Mouse (Mus musculus) Patski (cell line): ENCODE data around the gene Gm20388. TPM values are rescaled to one million over a fixed set of nuclear protein-coding genes. Genes with fewer than 3 reads are reported as not detected.

Source experiments
- ATAC-seq: fragments of 100-300 bp; one replicate; pipeline ENCODE4 v1.8.0; 2021
- CTCF ChIA-PET: fragments of 350-600 bp; sonication (Branson Sonifier 250); formaldehyde crosslinking; loops from one replicate; lab custom pipeline; 2022; ENCODE audit warnings: inconsistent platforms; lab: Charles Lee
- POLR2A ChIA-PET: fragments of 350-600 bp; sonication (Branson Sonifier 250); formaldehyde crosslinking; loops from one replicate; lab custom pipeline; 2022; ENCODE audit warnings: antibody characterized with exemption, inconsistent platforms; lab: Charles Lee
- DNase-seq: peaks from one replicate; pipeline ENCODE4 v3.0.0-alpha.2; 2011; ENCODE audit warnings: low read depth, low spot score
- H3K27me3 ChIP-seq: fragments of 371-371 bp; one replicate; pipeline ENCODE4 v1.5.1; 2021
- CTCF ChIP-seq: fragments of 100-300 bp; IDR thresholded peaks from one replicate; pipeline ENCODE4 v1.5.1; 2021
- in situ Hi-C: fragments of 300-500 bp; cut with MboI; formaldehyde crosslinking; loops from 3 replicates; pipeline ENCODE4 v1.11.1; 2018; ENCODE audit warnings: low pct_unique_long_range_greater_than_20kb, mixed read lengths
- polyA plus RNA-seq: library from polyadenylated mRNA; unstranded; gene quantifications from one replicate; pipeline ENCODE4 v1.2.3, GENCODE M21; 2021

The Gm20388 gene
- polyA plus RNA-seq, 1 experiment from 2014 or later = 86.7 TPM

GRCm38 (mm10) chr8:120488636-120489131 is 578.0 kb downstream of the Gm20388 start:
- TF ChIP-seq CTCF = no peak
- ATAC-seq (no peak), DNase-seq (no peak)
- no peaks in the 10 kb centered on the region for H3K27me3 ChIP-seq
- POLR2A ChIA-PET = interaction anchor here (0.6 to 1.5 kb wide), 4 partner anchors 30 to 132 kb away, joined by 3 to 5 read pairs (median 4); no protein-coding TSS in a partner anchor
- in situ Hi-C loops = loop anchor here (5.0 kb wide), 1 partner anchor 71 kb away; no protein-coding TSS in a partner anchor
- CTCF ChIA-PET = no interaction called here

GRCm38 (mm10) chr8:120489142-120489754 is 578.6 kb downstream of the Gm20388 start:
- DNase-seq (no peak), ATAC-seq (no peak)
- TF ChIP-seq CTCF = no peak
- no peaks in the 10 kb centered on the region for H3K27me3 ChIP-seq
- ChIA-PET CTCF (interaction anchor here (2.1 kb wide), 1 partner anchor 47 kb away, joined by 6 read pairs; no protein-coding TSS in a partner anchor), POLR2A (interaction anchor here (0.6 kb wide), 1 partner anchor 133 kb away, joined by 4 read pairs; no protein-coding TSS in a partner anchor)
- in situ Hi-C loops = loop anchor here (5.0 kb wide), 1 partner anchor 72 kb away; no protein-coding TSS in a partner anchor

DNA sequence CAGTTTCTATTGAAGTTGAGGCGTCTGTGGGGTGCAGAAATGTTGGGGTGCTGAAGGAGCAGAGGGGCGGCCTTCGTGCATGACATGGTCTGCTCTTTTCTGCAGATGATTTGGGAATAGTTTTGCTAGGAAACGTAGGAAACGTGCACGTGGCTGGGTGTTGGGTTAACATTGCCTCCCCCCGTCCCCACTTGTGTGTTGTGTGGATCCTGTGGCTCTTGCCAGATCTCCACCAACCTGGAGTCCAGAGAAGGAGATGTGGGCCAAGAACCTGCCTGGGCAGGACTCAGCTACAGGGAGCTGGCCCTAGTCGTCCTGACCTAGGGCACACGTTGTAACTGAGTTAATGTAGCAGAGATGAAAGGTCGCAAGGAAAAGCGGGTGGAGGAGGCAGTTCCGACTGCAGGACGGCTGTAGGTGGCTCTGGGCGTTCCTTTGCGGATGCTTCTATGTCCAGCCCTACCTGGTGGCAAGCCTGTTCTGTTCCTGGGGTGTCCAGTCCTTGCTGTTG is 579.2 kb downstream of the Gm20388 start:
- no peaks in the 10 kb centered on the region for H3K27me3 ChIP-seq
- TF ChIP-seq CTCF = no peak
- ChIA-PET CTCF (interaction anchor here (1.2 to 2.1 kb wide), 3 partner anchors 46 to 125 kb away, joined by 3 to 6 read pairs (median 4); no protein-coding TSS in a partner anchor), POLR2A (no interaction called here)
- in situ Hi-C loops = loop anchor here (5.0 kb wide), 1 partner anchor 73 kb away; no protein-coding TSS in a partner anchor
- ATAC-seq (no peak), DNase-seq (no peak)

DNA sequence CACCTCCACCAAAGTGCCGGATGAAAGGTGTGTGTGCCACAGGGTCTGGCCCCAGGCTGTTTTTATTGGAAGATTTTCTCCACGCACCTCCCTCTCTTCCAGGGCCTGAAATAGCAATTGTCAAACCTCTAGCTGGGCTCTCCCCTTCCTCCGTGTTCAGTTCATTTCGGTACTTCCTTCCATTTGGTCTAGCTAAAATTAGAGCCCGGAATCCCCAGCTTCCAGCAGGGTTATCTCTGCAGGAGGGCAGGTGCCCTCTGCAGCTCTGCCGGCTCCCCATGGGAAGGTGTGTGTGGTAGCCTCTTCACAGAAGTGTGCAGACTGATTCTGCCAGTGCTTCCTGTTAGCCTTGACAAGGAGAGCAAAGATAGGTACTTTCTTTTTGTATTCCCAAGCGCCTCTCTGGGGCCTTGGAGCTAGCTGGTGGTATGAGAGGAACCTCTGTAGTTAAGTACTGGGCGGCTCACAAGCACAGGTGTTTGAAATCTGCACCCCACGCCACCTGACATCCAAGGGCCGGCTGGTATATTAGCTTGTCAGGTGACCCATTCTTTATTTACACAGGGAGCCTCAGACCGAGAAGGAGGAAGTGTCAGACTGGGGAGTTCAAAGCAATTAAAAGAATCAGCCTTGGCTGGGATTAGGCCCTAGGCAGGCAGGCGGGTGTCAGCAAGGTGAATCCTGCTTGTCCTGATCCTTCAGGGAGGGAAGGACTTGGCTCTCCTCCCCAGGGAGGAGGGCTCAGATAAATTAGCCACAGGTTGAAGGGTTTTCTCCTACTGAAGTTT is 579.9 kb downstream of the Gm20388 start:
- in situ Hi-C loops = no loop called here
- POLR2A ChIA-PET = interaction anchor here (0.6 to 1.5 kb wide), 2 partner anchors 44 to 49 kb away, joined by 4 read pairs; no protein-coding TSS in a partner anchor
- CTCF ChIA-PET = interaction anchor here (1.2 to 2.1 kb wide), 5 partner anchors 11 to 126 kb away, joined by 3 to 6 read pairs (median 3); no protein-coding TSS in a partner anchor
- DNase-seq (no peak), ATAC-seq (no peak)
- TF ChIP-seq CTCF = no peak
- no peaks in the 10 kb centered on the region for H3K27me3 ChIP-seq

DNA sequence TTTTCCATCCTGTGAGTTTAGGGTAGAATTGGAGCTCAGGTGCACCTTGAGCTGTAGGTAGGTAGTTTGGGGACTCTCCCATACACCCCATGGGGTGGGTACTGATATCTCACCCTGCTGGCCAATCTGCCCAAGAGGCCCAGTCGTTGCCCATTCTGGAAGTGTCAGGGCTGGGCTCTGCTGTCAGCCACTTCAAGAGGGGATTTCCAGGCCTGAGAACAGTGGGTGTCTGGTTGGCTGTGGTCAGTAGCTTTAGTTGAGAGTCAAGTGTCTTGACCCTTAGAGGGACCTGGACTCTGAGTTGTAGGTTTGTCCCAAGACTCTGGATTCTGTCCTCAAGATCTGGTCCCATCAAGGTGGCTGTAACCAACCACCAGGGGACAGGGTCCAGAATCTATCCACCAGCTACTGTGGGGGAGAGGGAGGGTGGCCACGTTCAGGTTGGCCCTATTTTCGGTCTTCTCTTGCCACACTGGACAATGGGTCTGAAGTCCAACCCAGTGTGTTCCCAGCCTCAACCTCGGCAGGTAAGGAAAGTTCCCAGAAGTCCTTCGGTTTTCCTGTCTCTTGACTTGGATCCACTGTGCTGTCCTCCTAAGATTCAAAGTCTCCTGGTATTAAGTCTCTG is 580.6 kb downstream of the Gm20388 start:
- in situ Hi-C loops = no loop called here
- DNase-seq (no peak), ATAC-seq (no peak)
- H3K27me3 ChIP-seq = no peaks in the 10 kb centered on the region
- no peak for TF ChIP-seq CTCF
- ChIA-PET CTCF (interaction anchor here (1.3 to 2.1 kb wide), 4 partner anchors 10 to 127 kb away, joined by 3 to 6 read pairs (median 4); no protein-coding TSS in a partner anchor), POLR2A (interaction anchor here (0.6 to 1.5 kb wide), 2 partner anchors 43 to 48 kb away, joined by 4 read pairs; no protein-coding TSS in a partner anchor)

- POLR2A ChIA-PET = interaction anchor here (1.0 kb wide), 1 partner anchor 9 kb away, joined by 4 read pairs; no protein-coding TSS in a partner anchor
- H3K27me3 ChIP-seq = no peaks in the 10 kb centered on the region
- DNase-seq = no peak
- in situ Hi-C loops = no loop called here
- TF ChIP-seq CTCF = no peak
- no peak for ATAC-seq
- CTCF ChIA-PET = interaction anchor here (1.6 kb wide), 1 partner anchor 9 kb away, joined by 3 read pairs; no protein-coding TSS in a partner anchor
These were observed 581.7 kb downstream of the Gm20388 start for GRCm38 (mm10) chr8:120492193-120492880.

DNA sequence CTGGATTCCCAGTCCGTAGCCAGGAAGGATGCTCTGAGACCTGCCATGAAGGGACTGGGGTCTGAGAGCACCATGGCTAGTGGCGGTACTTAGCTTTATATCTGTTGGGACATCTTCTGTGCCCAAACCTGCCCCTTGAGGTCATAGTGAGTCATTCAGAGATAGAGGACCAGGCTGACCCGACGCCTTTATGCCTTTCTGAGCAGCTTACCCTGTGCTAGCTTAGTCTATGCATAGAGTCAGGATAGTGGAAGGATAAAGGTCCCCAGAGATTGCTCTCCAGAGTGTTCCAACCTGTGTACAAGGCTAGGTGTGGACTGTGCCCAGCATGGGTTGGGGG is 582.2 kb downstream of the Gm20388 start:
- POLR2A ChIA-PET = interaction anchor here (1.0 kb wide), 1 partner anchor 9 kb away, joined by 4 read pairs; no protein-coding TSS in a partner anchor
- CTCF ChIA-PET = no interaction called here
- in situ Hi-C loops = no loop called here
- TF ChIP-seq CTCF = no peak
- DNase-seq (no peak), ATAC-seq (no peak)
- no peaks in the 10 kb centered on the region for H3K27me3 ChIP-seq

DNA sequence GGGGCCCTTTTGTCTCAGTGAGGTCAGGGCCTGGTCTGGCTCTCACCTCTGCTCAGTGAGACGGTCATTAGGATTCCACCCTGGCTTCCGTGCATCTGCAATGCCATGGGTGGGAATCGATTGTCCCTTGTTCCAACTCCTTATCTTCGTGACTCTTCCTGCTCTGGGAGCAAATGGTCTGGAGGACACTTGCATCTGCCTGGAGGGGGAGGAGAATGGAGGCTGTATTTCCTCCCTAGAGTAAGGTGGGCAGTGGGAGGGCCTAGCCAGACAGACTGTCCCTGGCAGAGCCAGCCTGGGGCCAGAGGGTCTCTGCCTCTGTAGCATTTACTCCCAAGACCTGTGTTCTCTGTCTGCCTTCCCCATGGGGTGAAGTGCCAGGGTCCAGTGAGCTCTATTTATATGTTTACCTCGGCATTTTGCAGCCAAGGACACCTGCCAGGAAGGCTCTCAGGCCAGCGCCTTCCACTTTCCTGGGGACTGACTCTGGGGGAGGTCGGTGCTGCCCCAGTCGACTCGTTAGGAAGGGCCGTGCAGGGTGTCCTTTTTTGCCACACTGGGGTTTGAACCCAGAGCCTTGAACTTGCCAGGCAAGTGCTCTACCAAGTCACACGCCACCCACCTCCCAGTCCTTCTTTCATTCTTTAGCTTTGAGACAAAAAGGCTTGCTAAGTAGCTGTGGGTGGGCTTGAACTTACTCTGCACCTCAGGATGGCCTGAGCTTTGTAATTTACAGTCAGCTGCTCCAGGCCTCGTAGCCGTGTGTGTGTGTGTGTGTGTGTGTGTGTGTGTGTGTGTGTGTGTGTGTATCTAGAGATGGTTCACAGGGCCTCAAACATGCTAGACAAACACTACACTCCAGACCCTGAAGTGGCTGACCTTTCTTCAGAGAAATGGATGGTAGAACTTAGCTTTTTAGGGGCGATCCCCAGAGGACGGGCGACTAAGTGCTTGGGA is 583.1 kb downstream of the Gm20388 start:
- in situ Hi-C loops = no loop called here
- ATAC-seq (no peak), DNase-seq (no peak)
- no peaks in the 10 kb centered on the region for H3K27me3 ChIP-seq
- ChIA-PET CTCF (no interaction called here), POLR2A (no interaction called here)
- no peak for TF ChIP-seq CTCF
